In genomic region chr6:17481068-17481467, GRCm38 (mm10) we compare ENCODE assay signal across 26 mouse cellular contexts. TPM values are rescaled to one million over a fixed set of nuclear protein-coding genes. Genes with fewer than 3 reads are reported as not detected.
A peak's percentile ranks its signal among the peaks of the same experiment; 100 is the strongest.
DNase-seq lines count a peak whose midpoint lies in the region; ATAC-seq and TF ChIP-seq lines count a peak whose summit lies in the region.
"Had no signal": no experiment of that assay in that cellular context is flagged by ENCODE, and none has a peak within 500 bp of the region (broad histone marks: within the 10 kb centered on the region; RNA-seq: fewer than 3 reads in every experiment).

No protein-coding gene starts in this region.

- H3K36me3 ChIP-seq in kidney, adult 2 months (ENCODE audit: control insufficient read depth, insufficient read depth, low read length) = no peaks in the 10 kb centered on the region
- H3K36me3 ChIP-seq in lung, postnatal 0 days (ENCODE audit: insufficient read depth, low read length) = no peaks in the 10 kb centered on the region
- H3K36me3 ChIP-seq in kidney, embryonic 15.5 days = no peaks in the 10 kb centered on the region
- H3K36me3 ChIP-seq: embryonic facial prominence, embryonic 12.5 days; forebrain, embryonic 12.5 days; G1E; hindbrain, embryonic 13.5 days; limb, embryonic 15.5 days; neural tube, embryonic 15.5 days; stomach, embryonic 15.5 days had no signal

- ATAC-seq in lung, postnatal 0 days = peak; percentile 63
- peak; percentile 92 for ATAC-seq in megakaryocyte progenitor cell, adult 5-6 weeks (replicated peaks; ENCODE audit: poor library complexity)
- ATAC-seq in kidney, embryonic 15.5 days (replicated peaks; ENCODE audit: low FRiP score) = no peak

- no peak for TF ChIP-seq CTCF in kidney, adult 2 months (conservative IDR thresholded peaks at IDR 0.05; ENCODE audit: insufficient read depth, insufficient read length, low read depth, low read length)
- TF ChIP-seq CTCF in lung, postnatal 0 days (IDR thresholded peaks at IDR 0.05) = no peak

- peak overlapping the region; percentile 8; the same call in 1 of the 2 replicates for H3K27ac ChIP-seq in kidney, adult 2 months (ENCODE audit: insufficient read depth, low read depth, low read length)
- 0 out of 2 replicates have a peak overlapping the region, but pooled peaks have one; percentile 44 for H3K27ac ChIP-seq in lung, postnatal 0 days (ENCODE audit: low read length)
- H3K27ac ChIP-seq in kidney, embryonic 15.5 days = no peak overlapping the region
- H3K27ac ChIP-seq: embryonic facial prominence, embryonic 12.5 days; forebrain, embryonic 12.5 days; hindbrain, embryonic 13.5 days; limb, embryonic 15.5 days; neural tube, embryonic 15.5 days; stomach, embryonic 15.5 days had no signal

- H3K9me3 ChIP-seq in lung, postnatal 0 days (ENCODE audit: low read length) = no peaks in the 10 kb centered on the region
- no peaks in the 10 kb centered on the region for H3K9me3 ChIP-seq in kidney, embryonic 15.5 days (replicated peaks)
- H3K9me3 ChIP-seq: embryonic facial prominence, embryonic 12.5 days; forebrain, embryonic 12.5 days; G1E; hindbrain, embryonic 13.5 days; limb, embryonic 15.5 days; megakaryocyte, embryonic 14.5 days; neural tube, embryonic 15.5 days; stomach, embryonic 15.5 days had no signal

- H3K4me1 ChIP-seq in kidney, adult 2 months (ENCODE audit: control insufficient read depth, insufficient read depth, low read length) = peaks cover 7% of the 10 kb centered on the region
- H3K4me1 ChIP-seq in lung, postnatal 0 days (ENCODE audit: insufficient read depth, low read depth, low read length) = no peaks in the 10 kb centered on the region
- H3K4me1 ChIP-seq in kidney, embryonic 15.5 days = no peaks in the 10 kb centered on the region
- H3K4me1 ChIP-seq: embryonic facial prominence, embryonic 12.5 days; hindbrain, embryonic 13.5 days; limb, embryonic 15.5 days; megakaryocyte, embryonic 14.5 days; neural tube, embryonic 15.5 days; stomach, embryonic 15.5 days had no signal

- no peak for TF ChIP-seq POLR2A in kidney, adult 2 months (IDR thresholded peaks at IDR 0.05; ENCODE audit: low read depth, low read length)

- H3K4me3 ChIP-seq in kidney, adult 2 months (ENCODE audit: insufficient read depth, low read depth, low read length) = no peak overlapping the region
- H3K4me3 ChIP-seq in lung, postnatal 0 days (ENCODE audit: low read depth, low read length) = no peak overlapping the region
- no peak overlapping the region for H3K4me3 ChIP-seq in kidney, embryonic 15.5 days (replicated peaks)
- H3K4me3 ChIP-seq: embryonic facial prominence, embryonic 12.5 days; erythroblast, embryonic 14.5 days; forebrain, embryonic 12.5 days; hindbrain, embryonic 13.5 days; limb, embryonic 15.5 days; megakaryocyte, embryonic 14.5 days; neural tube, embryonic 15.5 days; stomach, embryonic 15.5 days had no signal

- WGBS in kidney, adult 2 months = 70% methylated on average over 4 of the region's 4 CpGs
- 59% methylated on average over 4 of the region's 4 CpGs for WGBS in lung, postnatal 0 days
- WGBS in kidney, embryonic 15.5 days = 89% methylated on average over 4 of the region's 4 CpGs

- no peak for TF ChIP-seq EP300 in lung, postnatal 0 days (IDR thresholded peaks at IDR 0.05)

- H3K27me3 ChIP-seq in kidney, adult 2 months (replicated peaks; ENCODE audit: control insufficient read depth, insufficient read depth, low read length) = no peaks in the 10 kb centered on the region
- no peaks in the 10 kb centered on the region for H3K27me3 ChIP-seq in lung, postnatal 0 days (replicated peaks; ENCODE audit: insufficient read depth, low read length)
- H3K27me3 ChIP-seq in kidney, embryonic 15.5 days = no peaks in the 10 kb centered on the region
- H3K27me3 ChIP-seq: embryonic facial prominence, embryonic 12.5 days; forebrain, embryonic 12.5 days; hindbrain, embryonic 13.5 days; limb, embryonic 15.5 days; megakaryocyte, embryonic 14.5 days; neural tube, embryonic 15.5 days; stomach, embryonic 15.5 days had no signal

- no peak overlapping the region for H3K9ac ChIP-seq in lung, postnatal 0 days (replicated peaks; ENCODE audit: low read depth)
- no peak overlapping the region for H3K9ac ChIP-seq in kidney, embryonic 15.5 days
- H3K9ac ChIP-seq: embryonic facial prominence, embryonic 12.5 days; forebrain, embryonic 12.5 days; hindbrain, embryonic 13.5 days; limb, embryonic 15.5 days; neural tube, embryonic 15.5 days; stomach, embryonic 15.5 days had no signal

- no peak overlapping the region for H3K4me2 ChIP-seq in lung, postnatal 0 days (replicated peaks; ENCODE audit: low read depth, low read length)
- H3K4me2 ChIP-seq in kidney, embryonic 15.5 days = no peak overlapping the region
- H3K4me2 ChIP-seq: embryonic facial prominence, embryonic 12.5 days; forebrain, embryonic 12.5 days; hindbrain, embryonic 13.5 days; limb, embryonic 15.5 days; neural tube, embryonic 15.5 days; stomach, embryonic 15.5 days had no signal

- DNase-seq in kidney, adult 2 months = no peak
- DNase-seq in kidney, adult 18-20 months = no peak
- peak; percentile 30 for DNase-seq in c-Kit-positive CD71-negative TER-119-negative erythroid progenitor cells, embryonic 14.5 days (ENCODE audit: low read depth)
- DNase-seq in lung, postnatal 0 days (ENCODE audit: low spot score) = peak; percentile 85
- no peak for DNase-seq in layer of hippocampus, postnatal 36 days
- DNase-seq in MN1 (ENCODE audit: low spot score) = no peak
- DNase-seq: adrenal gland, postnatal 14 days; cerebellum, postnatal 10 days; gastrocnemius, postnatal 36 days; kidney, adult 8-10 months; kidney, postnatal 14 days; left cerebral cortex, postnatal 4 days; midbrain, embryonic 14.5 days; right cerebral cortex, adult 18-20 months; thymus, postnatal 36 days had no signal

RNA-seq across cellular contexts. Expression of gene Met, which starts 17.5 kb away (rescaled TPM):
- polyA plus RNA-seq in kidney, adult 2 months (2012; rRNA removed) = 31.1 and 36.6 TPM in 2 replicates
- polyA plus RNA-seq in lung, postnatal 0 days (2015; fragmentation: Nextera tagmentation; extraction: Ambion mirVana) = 9.3 and 9.5 TPM in 2 replicates
- 28.2 and 33.6 TPM in 2 replicates for total RNA-seq in megakaryocyte progenitor cell, adult 5-6 weeks (2015)
- total RNA-seq in megakaryocyte progenitor cell, adult 5-6 weeks (2017) = 21.6 and 21.9 TPM in 2 replicates
- 1 to 10 TPM; 3.3 to 3.6 TPM for total RNA-seq in layer of hippocampus, postnatal 36 days (2021)
- 15.1 and 16.1 TPM in 2 replicates for polyA plus RNA-seq in kidney, embryonic 15.5 days (2015; fragmentation: Nextera tagmentation; extraction: Ambion mirVana)
- polyA plus RNA-seq: erythroblast, embryonic 14.5 days; G1E had no signal

Comparison
In these comparisons a context has a peak if more than half of its experiments do, and no peak if none do; other contexts are left out.
1. DNase-seq: peak in c-Kit-positive CD71-negative TER-119-negative erythroid progenitor cells, embryonic 14.5 days (single experiment) and lung, postnatal 0 days (single experiment); none in kidney, adult 2 months (single experiment), kidney, adult 18-20 months (single experiment), layer of hippocampus, postnatal 36 days (0 of 2) and MN1 (single experiment).